Mouse (Mus musculus) kidney, embryonic 14.5 days (tissue): ENCODE data around the gene Lix1l. TPM values are rescaled to one million over a fixed set of nuclear protein-coding genes. Genes with fewer than 3 reads are reported as not detected.

Experiments used
- ATAC-seq: fragments of 200-750 bp; cut with Nextera tagmentation; 2 replicates; pipeline ENCODE4 v1.8.0; 2017; ENCODE audit warnings: moderate number of reproducible peaks, mild to moderate bottlenecking, moderate TSS enrichment, moderate library complexity; ENCODE audit not compliant: low FRiP score, low TSS enrichment
- H3K27ac ChIP-seq: fragments of 300-500 bp; sonication (generic); 2 replicates; pipeline ENCODE4 v1.5.1; 2014; ENCODE audit warnings: low read depth, mild to moderate bottlenecking, low read length, moderate library complexity, mixed read lengths
- H3K27me3 ChIP-seq: fragments of 300-500 bp; sonication (generic); 2 replicates; pipeline ENCODE4 v1.6.1; 2014; ENCODE audit warnings: mild to moderate bottlenecking, low read length; ENCODE audit not compliant: control insufficient read depth, insufficient read depth
- H3K36me3 ChIP-seq: fragments of 300-500 bp; sonication (generic); 2 replicates; pipeline ENCODE4 v1.6.1; 2014; ENCODE audit warnings: low read length, mixed read lengths; ENCODE audit not compliant: control insufficient read depth, insufficient read depth
- H3K4me1 ChIP-seq: fragments of 300-500 bp; sonication (generic); 2 replicates; pipeline ENCODE4 v1.6.1; 2014; ENCODE audit warnings: low read length, mixed read lengths; ENCODE audit not compliant: control insufficient read depth, insufficient read depth
- H3K4me2 ChIP-seq: fragments of 300-500 bp; sonication (generic); replicated peaks from 2 replicates; pipeline ENCODE4 v1.6.1; 2014; ENCODE audit warnings: low read depth, mild to moderate bottlenecking, low read length
- H3K4me3 ChIP-seq: fragments of 300-500 bp; sonication (generic); 2 replicates; pipeline ENCODE4 v1.5.1; 2014; ENCODE audit warnings: mild to moderate bottlenecking, low read length
- H3K9ac ChIP-seq: fragments of 300-500 bp; sonication (generic); 2 replicates; pipeline ENCODE4 v1.6.1; 2014; ENCODE audit warnings: low read depth, mild to moderate bottlenecking, low read length, moderate library complexity
- H3K9me3 ChIP-seq: fragments of 300-500 bp; sonication (generic); 2 replicates; pipeline ENCODE4 v1.6.1; 2016; ENCODE audit warnings: low read length; ENCODE audit not compliant: control insufficient read depth
- WGBS: fragments of 180-500 bp; shearing (Covaris S2); extraction: QIAGEN DNeasy Blood & Tissue Kit; methylation state at CpG from one replicate; pipeline ENCODE4 v1.1.7; 2014; 5-methylcytosine and 5-hydroxymethylcytosine counted together
- polyA plus RNA-seq: library from polyadenylated mRNA; unstranded; fragments of >200 nt; fragmentation: Nextera tagmentation; extraction: Ambion mirVana; gene quantifications from 2 replicates; pipeline ENCODE4 v1.2.1, GENCODE M21; 2014

Lix1l gene
- polyA plus RNA-seq, 1 experiment from 2014 or later: 5.8 TPM

DNA sequence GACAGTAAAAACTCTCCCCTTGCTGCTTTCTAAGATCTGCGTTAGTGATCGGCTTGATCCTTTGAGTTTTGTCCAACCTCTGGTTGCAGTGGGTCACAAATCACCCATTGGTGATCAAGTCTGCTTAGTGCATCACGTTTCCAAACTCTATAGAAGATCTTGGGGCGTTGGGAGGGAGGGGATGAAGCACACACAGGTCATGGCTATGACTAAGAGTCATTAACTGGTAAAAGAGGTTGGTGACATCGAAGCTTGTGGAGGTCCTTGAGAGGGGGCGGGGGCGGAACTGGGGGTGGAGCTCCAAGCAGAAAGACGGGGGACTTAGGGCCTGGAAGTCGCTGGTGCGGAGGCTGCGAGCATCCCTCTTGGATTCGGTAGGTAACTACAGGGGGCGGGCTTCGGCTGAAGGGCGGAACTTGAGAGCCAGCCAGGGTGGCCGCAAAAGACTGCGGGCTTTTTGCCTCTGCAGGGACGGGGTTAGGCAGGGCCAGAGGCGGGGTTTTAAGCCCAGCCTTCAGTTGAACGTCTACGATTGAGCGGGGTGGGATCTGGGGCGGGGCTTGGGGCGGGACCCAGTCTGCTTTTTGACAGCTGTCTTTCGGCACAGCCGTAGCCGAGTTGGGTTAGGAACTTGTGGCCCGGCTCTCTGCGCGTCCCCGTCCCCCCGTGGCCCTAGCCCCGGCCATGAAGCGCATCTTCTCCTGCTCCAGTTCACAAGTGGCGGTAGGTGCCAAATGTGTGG is 68.9 kb downstream of the Lix1l start, which contains the start of gene Ankrd35:
TSS of gene Ankrd35 (plus strand) at position 405 of the 742 bp plus-strand sequence.
- H3K9ac ChIP-seq: no peak within 1 kb of the TSS; the same call in 1 of the 2 replicates
- WGBS: 3% methylated on average over 35 of the region's 35 CpGs
- no peaks in the 10 kb centered on the region for H3K27me3 ChIP-seq
- H3K4me1 ChIP-seq: peaks cover 9% of the 10 kb centered on the region; the same call in 1 of the 2 replicates
- peak within 1 kb of the TSS; percentile 32 for H3K4me3 ChIP-seq
- no peak within 1 kb of the TSS for H3K27ac ChIP-seq
- peak; percentile 94 for ATAC-seq
- H3K36me3 ChIP-seq: no peaks in the 10 kb centered on the region
- H3K4me2 ChIP-seq: peak within 1 kb of the TSS; percentile 51
- H3K9me3 ChIP-seq: no peaks in the 10 kb centered on the region

DNA sequence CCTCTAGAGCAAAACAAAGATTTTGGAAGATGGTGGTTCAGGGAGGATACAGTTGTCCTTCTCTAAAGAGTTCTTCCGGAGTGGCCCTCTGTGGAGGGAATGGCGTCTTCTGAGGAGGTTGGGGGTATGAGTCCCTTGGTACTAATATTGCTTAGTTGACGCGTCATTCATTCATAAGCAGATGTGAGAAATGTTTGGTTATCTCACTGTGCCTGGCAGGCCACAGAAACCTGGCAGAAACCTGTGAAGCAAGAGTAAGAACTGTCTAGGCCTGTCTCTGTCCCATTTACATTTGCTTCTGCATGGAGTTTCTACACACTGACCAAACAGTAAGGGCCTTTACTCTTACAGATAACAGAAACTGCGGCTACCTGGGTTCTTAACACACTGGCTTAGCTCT is 70.6 kb downstream of the Lix1l start:
- Histone ChIP-seq H3K9me3 (no peaks in the 10 kb centered on the region), H3K9ac (no peak overlapping the region), H3K27ac (no peak overlapping the region), H3K36me3 (no peaks in the 10 kb centered on the region), H3K4me3 (no peak overlapping the region), H3K4me2 (no peak overlapping the region), H3K27me3 (no peaks in the 10 kb centered on the region), H3K4me1 (peaks cover 18% of the 10 kb centered on the region)
- no peak for ATAC-seq
- WGBS: 96% methylated on average over 5 of the region's 5 CpGs

DNA sequence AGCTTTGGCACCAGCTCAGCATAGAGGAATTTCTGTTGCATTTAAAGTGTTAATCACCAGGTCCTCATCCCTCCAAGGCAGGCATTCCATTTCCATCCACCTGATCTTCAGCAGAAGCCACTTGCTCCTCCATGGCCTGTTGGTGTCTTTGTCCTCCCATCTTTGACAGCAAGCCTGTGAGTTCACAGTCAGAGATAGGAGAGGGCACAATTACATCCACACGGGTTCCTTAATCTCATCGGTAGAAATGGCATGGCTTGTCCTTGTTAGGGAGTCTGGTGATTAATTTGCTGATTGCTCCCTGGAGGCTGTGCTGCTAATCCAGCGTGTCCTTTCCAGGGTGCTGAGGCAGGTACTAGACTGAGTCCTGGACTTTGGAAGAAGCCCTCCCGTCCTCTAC is 72.6 kb downstream of the Lix1l start:
- no peak for ATAC-seq
- Histone ChIP-seq H3K27ac (no peak overlapping the region), H3K4me3 (no peak overlapping the region), H3K36me3 (no peaks in the 10 kb centered on the region), H3K9me3 (no peaks in the 10 kb centered on the region), H3K27me3 (no peaks in the 10 kb centered on the region), H3K9ac (no peak overlapping the region), H3K4me1 (peaks cover 18% of the 10 kb centered on the region), H3K4me2 (no peak overlapping the region)
- WGBS: 62% methylated on average over 4 of the region's 4 CpGs

DNA sequence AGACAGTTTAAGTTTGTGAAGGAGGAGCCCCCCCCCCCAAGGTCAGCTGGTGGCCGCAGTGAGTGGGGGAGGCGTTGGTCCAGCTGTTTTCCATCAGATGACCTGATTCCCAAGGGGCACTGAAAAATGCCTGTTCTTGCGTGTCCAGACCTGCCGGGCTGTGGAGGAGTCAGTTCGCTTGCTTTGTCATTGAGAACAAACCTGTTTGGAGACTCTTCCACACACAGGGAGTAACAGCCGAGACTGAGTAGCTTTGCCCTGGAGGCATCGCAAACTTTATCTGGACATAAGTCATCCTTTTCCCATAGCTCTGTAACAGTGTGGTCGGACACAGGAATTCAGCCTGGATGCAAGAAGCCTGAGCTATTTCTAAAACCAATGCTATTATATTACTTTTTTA is 73.5 kb downstream of the Lix1l start:
- peak overlapping the region; percentile 39; the same call in 1 of the 2 replicates for H3K27ac ChIP-seq
- 8% methylated on average over 8 of the region's 8 CpGs for WGBS
- H3K4me3 ChIP-seq: no peak overlapping the region
- H3K4me1 ChIP-seq: peaks cover 18% of the 10 kb centered on the region
- H3K9me3 ChIP-seq: no peaks in the 10 kb centered on the region
- peak; percentile 36 for ATAC-seq
- H3K4me2 ChIP-seq: peak overlapping the region; percentile 19
- no peak overlapping the region for H3K9ac ChIP-seq
- H3K27me3 ChIP-seq: no peaks in the 10 kb centered on the region
- H3K36me3 ChIP-seq: no peaks in the 10 kb centered on the region

DNA sequence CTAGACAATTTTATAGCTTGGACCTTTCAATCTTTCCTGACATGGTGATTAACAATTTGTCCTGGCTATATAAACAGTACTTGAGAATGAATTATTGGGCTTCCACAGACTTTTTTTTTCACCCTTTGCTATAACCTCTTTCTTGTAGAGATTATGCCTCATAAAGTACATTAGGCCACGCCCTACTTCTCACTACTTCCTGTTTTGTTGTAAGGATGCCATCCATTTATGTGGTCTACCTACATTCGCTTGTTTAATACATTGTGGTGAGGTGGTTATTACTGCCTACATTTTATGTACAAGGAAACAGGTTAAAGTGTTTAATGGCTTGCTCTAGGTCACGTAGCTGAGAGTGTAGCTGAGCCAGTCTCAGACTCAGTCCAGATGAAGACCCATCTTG is 74.2 kb downstream of the Lix1l start:
- Histone ChIP-seq H3K9me3 (no peaks in the 10 kb centered on the region), H3K9ac (no peak overlapping the region), H3K27ac (no peak overlapping the region), H3K4me1 (peaks cover 18% of the 10 kb centered on the region), H3K36me3 (no peaks in the 10 kb centered on the region), H3K4me3 (no peak overlapping the region), H3K27me3 (no peaks in the 10 kb centered on the region), H3K4me2 (no peak overlapping the region)
- ATAC-seq: no peak; the same call in 1 of the 2 replicates
- 51% methylated on average over 3 of the region's 3 CpGs for WGBS

DNA sequence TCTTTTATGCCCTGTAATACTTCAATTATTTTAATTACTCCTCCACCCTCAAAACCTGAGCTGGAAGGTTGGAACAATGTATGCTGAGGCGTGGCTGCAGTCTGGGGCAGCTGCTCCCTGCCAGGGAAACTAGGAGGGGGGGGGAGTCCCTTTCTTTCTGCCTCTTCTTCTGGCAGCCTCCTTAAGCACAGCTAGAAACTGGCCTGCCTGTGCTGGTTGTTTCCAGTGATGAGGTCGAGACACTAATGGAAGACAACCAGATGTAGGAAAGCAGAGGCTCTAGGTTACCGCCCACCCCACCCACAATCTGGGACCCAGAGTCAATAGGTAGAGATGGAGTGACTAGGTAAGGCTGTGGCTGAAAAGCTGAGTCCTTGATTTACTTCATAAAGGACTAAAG is 74.7 kb downstream of the Lix1l start:
- Histone ChIP-seq H3K9ac (no peak overlapping the region), H3K4me3 (no peak overlapping the region), H3K4me2 (no peak overlapping the region), H3K27me3 (no peaks in the 10 kb centered on the region), H3K4me1 (peaks cover 18% of the 10 kb centered on the region), H3K9me3 (no peaks in the 10 kb centered on the region), H3K27ac (no peak overlapping the region), H3K36me3 (no peaks in the 10 kb centered on the region)
- ATAC-seq: no peak
- WGBS: 38% methylated on average over 3 of the region's 3 CpGs

Other genes with a start within 250 kb of the Lix1l start
- gene BC107364, start 148.8 kb upstream of the Lix1l start, polyA plus RNA-seq: 0.20 TPM in 1 of 2 replicates, not detected in the other
- 0.20 and 0.30 TPM in 2 replicates for gene Hfe2, start 76.0 kb upstream of the Lix1l start, polyA plus RNA-seq
- 91.1 and 148 TPM in 2 replicates for gene Txnip, start 43.2 kb upstream of the Lix1l start, polyA plus RNA-seq
- gene Gm16253, start 24.2 kb upstream of the Lix1l start, polyA plus RNA-seq: 0.72 and 1.3 TPM in 2 replicates
- gene Polr3gl, start 7.0 kb upstream of the Lix1l start, polyA plus RNA-seq: 18.0 and 22.3 TPM in 2 replicates
- 1.8 and 2.4 TPM in 2 replicates for gene Ankrd34a, start 4.5 kb upstream of the Lix1l start, polyA plus RNA-seq
- gene Rbm8a, start 28.8 kb downstream of the Lix1l start, polyA plus RNA-seq: 167 and 236 TPM in 2 replicates
- 55.8 and 59.6 TPM in 2 replicates for gene Pex11b, start 34.2 kb downstream of the Lix1l start, polyA plus RNA-seq
- gene Gm42957, start 34.3 kb downstream of the Lix1l start, polyA plus RNA-seq: not detected in 2 replicates
- 0.73 and 1.1 TPM in 2 replicates for gene Itga10, start 44.4 kb downstream of the Lix1l start, polyA plus RNA-seq
- 0.33 and 0.37 TPM in 2 replicates for gene Ankrd35, start 69.0 kb downstream of the Lix1l start, polyA plus RNA-seq
- gene Pias3, start 95.2 kb downstream of the Lix1l start, polyA plus RNA-seq: 36.5 and 55.7 TPM in 2 replicates
- 10.4 and 10.8 TPM in 2 replicates for gene Nudt17, start 107.4 kb downstream of the Lix1l start, polyA plus RNA-seq
- 30.3 and 38.5 TPM in 2 replicates for gene Polr3c, start 126.5 kb downstream of the Lix1l start, polyA plus RNA-seq
- gene Rnf115, start 126.5 kb downstream of the Lix1l start, polyA plus RNA-seq: 49.6 and 72.1 TPM in 2 replicates
- 36.0 and 63.3 TPM in 2 replicates for gene Pdzk1, start 228.1 kb downstream of the Lix1l start, polyA plus RNA-seq
- gene Cd160, start 228.2 kb downstream of the Lix1l start, polyA plus RNA-seq: 0.08 and 0.17 TPM in 2 replicates